Mouse (Mus musculus) hindlimb bud, embryonic 11.5 days (tissue): ENCODE data around the gene Bivm.

Experiments used
- DNase-seq: peaks from one replicate; pipeline ENCODE4 v3.0.0-alpha.2; 2012; ENCODE audit warnings: low read depth, low spot score; ENCODE audit errors: extremely low spot score

The Bivm gene

DNA sequence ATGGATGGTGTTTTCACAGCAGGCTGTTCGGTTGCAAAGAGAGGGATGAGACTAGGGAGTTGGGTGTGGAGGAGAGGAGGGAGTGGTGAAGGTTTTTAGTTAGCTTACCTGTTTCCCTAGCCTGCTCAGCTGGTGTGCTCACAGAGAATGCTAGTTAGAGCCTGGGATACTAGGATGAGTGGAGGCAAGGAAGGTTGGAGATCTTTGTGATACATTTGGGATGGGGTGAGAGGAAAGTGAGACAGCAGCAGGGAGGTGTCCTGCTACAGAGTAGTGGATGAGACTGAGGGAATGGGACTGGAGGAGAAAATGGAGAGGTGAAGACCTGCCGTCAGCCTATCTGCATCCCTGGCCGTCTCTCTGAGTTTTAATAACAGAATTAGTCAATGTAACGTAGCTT lies 53.9 kb downstream of the Bivm start:
- DNase-seq, result no peak

GRCm38 (mm10) chr1:44173903-44174302 lies 55.1 kb downstream of the Bivm start:
- no peak for DNase-seq

DNA sequence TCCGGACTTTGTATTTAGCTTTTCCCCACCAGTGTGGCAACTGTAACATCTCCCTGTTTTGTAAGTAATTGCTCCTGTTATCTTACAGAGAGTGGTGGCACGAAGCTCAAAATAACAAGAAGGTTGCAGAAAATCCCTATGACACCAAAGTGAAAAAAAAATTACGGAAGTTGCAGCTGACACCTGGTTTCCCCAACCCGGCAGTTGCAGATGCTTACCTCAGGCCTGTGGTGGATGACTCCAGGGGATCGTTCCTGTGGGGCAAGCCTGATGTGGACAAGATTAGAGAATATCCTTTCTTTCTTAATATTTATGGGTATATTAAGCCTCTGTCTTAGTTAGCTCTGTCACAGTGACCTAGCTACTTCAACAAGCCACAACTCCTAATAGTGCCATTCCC lies 59.3 kb downstream of the Bivm start:
- DNase-seq, result no peak

DNA sequence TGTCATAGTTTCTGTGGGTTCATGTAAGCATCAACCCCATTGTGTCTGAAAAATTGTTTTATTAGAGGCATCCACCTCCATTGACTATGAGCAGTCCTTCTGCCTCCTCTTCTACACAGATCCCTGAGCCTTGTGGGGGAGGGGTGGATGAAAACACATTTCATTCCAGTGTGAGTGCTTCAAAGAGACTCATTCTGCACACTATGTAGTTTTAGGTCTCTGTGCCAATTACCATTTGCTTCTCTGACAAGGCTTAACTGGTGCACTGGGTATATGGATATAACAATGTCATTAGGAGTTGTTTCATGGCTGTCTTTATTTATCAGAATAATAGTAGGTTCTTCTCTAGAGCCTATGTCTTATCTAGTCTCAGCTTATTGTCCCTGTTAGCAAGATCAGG lies 67.6 kb downstream of the Bivm start:
- DNase-seq, result no peak
